Mouse (Mus musculus) 3134 (cell line): Measurements from ENCODE around the gene Nkain2.
"Not testable (repeated sequence)": the region's sequence is repeated elsewhere in the genome, so short reads cannot be mapped to it uniquely, and the experiment has no call there.

ENCODE experiments used
- DNase-seq: peaks from one replicate; pipeline ENCODE4 v3.0.0-alpha.2; 2011; ENCODE audit warnings: low spot score; ENCODE audit not compliant: insufficient read length; ENCODE audit errors: extremely low read depth

The Nkain2 gene

DNA sequence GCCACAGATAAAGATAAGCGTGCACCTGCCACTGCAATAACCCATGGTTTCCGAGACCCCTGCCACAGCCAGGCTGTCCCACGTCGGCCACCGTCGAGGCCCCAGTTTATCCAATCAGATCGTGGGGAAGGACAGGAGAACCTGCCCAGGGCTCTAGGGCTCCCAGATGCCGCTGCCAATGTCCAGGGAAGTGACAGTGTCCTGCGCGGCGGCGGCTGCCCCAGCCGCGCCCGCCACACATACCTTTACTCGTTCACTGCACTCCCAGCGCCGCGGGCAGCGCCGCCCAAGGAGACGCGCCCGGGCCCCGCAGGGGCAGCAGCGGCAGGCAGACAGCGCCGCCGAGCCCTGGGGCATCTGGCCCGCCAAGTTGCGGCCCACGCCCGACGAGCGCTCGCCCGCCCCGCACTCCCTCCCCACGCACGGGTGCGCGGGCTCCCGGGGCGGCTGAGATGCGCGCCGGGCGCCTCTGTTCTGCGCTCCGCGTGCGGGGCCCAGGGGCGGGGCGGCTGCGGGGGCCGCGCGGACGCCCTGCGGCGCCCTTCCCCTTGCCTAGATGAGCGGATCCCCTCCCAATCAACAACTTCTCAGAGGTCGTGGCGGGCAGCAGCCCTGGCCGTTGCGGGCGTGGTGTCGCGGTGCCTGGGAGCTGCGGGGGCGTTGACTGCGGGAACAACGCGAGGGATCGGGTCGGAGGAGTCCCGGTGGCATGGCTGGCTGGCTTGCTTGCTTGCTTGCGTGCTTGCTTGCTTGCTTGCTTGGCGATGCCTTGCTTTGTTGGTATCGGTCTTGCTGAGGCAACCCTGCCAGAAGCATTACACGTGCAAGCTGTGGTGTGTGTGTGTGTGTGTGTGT, at the start of gene Nkain2:
Gene Nkain2, minus strand, starts transcription at position 811 of the 855 bp plus-strand sequence.
- DNase-seq, result no peak

- DNase-seq, result no peak
Observed at GRCm38 (mm10) chr10:32939853-32940252, 49.6 kb upstream of the Nkain2 start.

DNA sequence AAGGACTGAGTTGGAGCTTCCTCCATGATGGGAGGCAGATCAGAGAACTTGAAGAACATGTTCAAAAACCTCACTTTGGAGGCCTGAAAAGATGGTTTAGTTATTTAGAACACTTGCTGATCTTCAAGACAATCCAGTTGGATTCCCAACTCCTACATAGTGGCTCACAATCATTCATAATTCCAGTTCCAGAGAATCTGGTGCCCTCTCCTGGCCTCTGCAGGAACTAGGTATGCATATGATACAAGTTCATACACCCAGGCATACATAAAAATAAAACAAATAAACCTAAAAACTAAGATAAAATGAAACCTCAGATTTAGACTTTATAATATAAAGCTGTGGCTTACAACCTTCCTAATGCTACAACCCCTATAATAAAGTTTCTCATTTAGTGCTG, 4.8 kb upstream of the Nkain2 start:
- DNase-seq, result no peak

GRCm38 (mm10) chr10:32890507-32891131, 357 bp upstream of the Nkain2 start:
- no peak for DNase-seq

DNA sequence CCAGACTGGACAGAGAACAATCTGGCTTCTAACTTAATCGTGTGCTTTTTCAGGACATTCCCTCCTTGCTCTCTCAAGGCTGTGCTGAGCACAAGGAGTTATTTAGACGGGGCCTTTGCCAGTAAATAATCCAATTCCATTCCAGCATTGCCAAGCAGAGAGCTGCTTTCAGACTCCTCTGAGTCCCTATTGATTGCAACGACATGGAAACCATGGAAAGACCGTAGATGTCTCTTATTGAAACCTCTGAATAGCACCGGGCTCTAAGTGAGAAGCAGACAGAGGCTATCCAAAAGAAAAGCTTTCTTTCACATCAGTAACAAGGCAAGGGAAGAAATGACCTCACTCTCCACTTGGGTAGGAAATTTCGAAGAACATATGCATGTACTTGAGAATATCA, 8.3 kb downstream of the Nkain2 start:
- no peak for DNase-seq

GRCm38 (mm10) chr10:32870691-32871406, 19.4 kb downstream of the Nkain2 start:
- DNase-seq, result no peak

- DNase-seq, result no peak
Observed at GRCm38 (mm10) chr10:32869541-32869940, 20.7 kb downstream of the Nkain2 start.

- DNase-seq, result no peak
Observed at GRCm38 (mm10) chr10:32815210-32815883, 74.9 kb downstream of the Nkain2 start.

- DNase-seq, result no peak
Observed at GRCm38 (mm10) chr10:32796215-32796614, 94.0 kb downstream of the Nkain2 start.

- no peak for DNase-seq
Observed at GRCm38 (mm10) chr10:32790541-32790940, 99.7 kb downstream of the Nkain2 start.

GRCm38 (mm10) chr10:32782732-32783359, 107.4 kb downstream of the Nkain2 start:
- DNase-seq, result no peak

DNA sequence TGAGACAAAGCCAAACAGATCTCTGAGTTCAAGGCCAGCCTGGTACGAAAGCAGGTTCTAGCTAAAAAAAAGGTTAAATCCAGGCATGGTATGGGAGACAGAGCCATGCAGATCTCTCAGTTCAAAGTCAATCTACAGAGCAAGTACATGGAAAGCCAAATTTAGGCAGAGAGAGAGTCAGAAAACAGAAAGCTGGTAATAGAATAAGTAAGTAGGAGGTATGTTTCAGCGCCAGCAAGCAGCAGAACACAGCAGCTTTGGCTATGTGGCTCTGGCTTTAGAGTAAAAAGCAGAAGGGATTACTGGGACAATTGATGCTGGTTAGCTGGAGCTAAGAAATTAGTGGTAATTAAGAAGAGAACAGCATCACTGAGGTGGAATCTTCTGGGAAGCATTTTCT, 151.3 kb downstream of the Nkain2 start:
- no peak for DNase-seq

DNA sequence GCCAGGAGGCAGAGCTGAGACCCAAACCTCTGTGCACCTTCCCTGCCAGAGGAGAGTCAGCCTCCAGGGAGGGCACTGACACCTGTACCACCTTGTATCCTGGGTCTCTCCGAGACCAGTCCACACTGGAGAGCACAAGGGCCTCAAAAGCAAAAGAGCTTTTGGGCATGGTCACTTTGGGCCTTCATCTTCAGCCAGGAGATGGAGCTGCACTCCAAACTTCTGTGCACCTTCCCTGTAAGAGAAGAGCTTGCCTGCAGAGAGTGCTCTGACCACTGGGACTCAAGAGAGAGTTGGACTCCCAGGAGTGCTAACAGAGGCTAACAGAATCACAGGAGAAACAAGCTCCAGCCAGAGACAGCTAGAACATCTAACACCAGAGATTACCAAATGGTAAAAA, 183.7 kb downstream of the Nkain2 start:
- DNase-seq, result not testable (repeated sequence)

- no peak for DNase-seq
Observed at GRCm38 (mm10) chr10:32696661-32697060, 193.6 kb downstream of the Nkain2 start.

DNA sequence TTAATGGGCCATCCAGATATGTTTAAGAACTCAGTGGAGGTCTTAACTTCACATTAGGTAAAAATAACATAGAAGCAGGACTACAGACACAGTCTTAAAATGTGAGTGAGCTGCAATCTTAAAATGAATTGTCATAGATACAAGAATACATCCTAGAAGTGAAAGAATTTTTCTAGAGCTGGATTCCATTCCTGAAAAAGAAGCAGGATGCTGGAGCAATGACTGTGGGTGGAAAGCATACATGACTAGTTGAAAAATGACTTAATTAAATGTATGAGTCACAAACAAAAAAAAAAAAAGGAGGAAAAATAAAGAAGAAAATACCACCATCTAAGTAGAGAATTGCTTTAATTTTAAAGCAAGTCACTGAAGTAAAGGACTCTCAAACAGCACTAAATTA, 205.7 kb downstream of the Nkain2 start:
- DNase-seq, result no peak

DNA sequence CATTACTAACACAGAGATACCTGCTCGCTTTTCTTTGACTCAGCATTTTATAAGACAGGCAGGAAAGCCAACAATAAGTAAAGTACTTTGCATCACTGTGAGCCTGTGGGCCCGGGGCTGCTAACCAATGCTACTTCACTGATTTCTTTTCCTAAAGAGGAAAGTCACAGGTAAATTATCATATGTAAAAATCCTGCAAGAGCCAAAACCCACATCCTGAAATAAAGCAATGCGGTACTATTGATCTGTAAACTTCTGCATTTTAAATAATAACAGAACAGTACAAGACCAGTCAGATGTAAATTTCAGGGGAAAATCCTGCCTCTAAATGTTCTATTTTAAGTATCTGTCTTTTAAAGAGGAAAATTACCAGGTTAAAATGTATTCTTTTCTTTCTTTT, 250.0 kb downstream of the Nkain2 start:
- no peak for DNase-seq

DNA sequence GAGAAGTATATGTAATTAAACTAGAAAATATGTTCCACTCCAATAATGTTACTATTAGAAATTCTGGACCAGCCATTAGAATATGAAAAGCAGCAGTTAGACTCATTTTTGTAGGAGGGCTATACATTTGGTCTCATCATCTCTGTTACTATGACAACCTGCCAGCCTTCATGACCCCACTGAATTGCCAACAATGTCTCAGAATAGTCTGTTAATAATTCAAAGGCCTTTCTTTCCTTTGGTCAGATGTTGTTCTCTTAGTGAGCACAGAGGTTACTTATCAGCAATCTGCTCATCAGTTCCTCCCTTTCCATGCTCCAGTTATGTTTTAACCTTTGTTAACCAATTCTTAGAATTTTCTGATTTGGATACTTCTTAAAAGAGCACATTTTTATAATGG, 251.1 kb downstream of the Nkain2 start:
- no peak for DNase-seq

DNA sequence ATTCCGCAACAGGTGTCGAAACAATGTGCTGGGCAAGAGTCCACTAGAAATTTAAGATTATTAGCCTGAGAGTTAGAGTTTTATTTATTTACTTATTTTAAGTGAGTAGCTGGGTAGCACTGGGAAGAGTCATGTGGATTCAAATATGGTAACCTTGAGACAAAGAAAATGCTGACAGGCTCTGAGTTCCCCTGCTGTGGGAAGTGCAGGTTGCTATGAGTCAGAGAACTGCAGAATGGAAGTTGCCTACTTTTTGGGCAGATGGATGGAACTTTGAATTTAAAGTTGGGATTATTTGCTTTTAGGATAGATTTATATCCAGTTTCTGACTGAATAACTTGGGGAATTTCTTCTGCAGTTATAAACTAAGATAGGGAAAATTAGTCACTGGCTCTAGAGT, 259.2 kb downstream of the Nkain2 start:
- DNase-seq, result no peak

DNA sequence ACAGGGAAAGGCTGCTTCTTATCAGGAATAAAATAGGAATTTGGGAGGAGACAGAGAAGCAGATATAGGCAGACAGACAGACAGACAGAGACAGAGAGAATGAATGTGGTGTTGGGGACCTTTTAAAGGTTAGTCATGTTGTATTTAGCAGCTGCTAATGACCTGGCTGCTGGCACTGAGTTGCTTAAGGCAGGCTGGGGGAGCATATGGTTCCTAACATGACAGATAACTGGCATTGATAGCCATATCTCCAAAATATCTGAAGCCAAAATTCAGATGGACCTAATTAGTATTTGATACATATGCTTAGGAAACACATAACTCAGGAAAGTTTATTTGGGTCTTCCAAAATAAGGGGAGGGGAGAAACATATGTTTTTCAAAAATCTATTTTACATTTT, 285.8 kb downstream of the Nkain2 start:
- no peak for DNase-seq

DNA sequence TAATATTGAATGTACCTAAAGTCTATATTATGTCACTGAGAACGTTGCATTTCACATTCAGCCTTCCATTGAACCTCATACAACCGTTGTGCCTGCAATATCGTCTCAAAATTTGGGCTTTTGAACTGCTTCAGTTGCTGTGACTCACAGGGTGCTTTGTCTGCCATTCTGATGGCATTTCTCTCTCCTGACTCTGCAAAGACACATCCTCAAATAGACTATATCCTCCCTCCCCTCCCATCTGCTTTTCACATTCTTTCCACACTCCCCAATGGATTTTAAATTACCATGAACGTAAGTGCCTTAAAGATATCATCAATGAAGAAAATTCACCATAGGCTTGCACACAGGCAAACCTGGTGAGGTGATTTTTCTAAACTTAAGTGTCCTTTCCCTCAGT, 287.5 kb downstream of the Nkain2 start:
- no peak for DNase-seq

DNA sequence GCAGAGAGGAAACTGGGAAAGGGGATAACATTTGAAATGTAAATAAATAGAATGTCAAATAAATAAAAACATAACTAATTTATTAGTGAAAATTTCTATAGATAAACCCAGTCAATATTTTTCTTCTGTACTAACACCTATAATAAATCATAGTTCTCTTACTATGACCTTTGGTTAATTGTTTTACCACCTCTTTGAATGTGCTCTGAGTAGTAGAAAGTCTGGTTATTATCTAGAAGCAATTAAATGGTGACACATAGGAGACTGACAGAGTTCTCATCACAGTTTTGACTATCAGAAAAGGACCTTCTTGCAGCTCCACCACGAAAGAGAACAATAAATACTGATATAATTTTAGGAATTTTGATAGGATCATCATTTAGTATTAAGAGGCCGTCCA, 295.3 kb downstream of the Nkain2 start:
- no peak for DNase-seq
